16 mouse cellular contexts compared by ENCODE assay signal in genomic region chr7:114299247-114299646, GRCm38 (mm10).
"Had no signal": no experiment of that assay in that cellular context is flagged by ENCODE, and none has a peak within 500 bp of the region (broad histone marks: within the 10 kb centered on the region; RNA-seq: fewer than 3 reads in every experiment).

No protein-coding gene starts in this region.

- H3K9ac ChIP-seq: liver, embryonic 12.5 days; liver, embryonic 14.5 days; midbrain, embryonic 12.5 days; neural tube, embryonic 12.5 days; stomach, embryonic 15.5 days had no signal

- H3K4me3 ChIP-seq: liver, embryonic 12.5 days; midbrain, embryonic 10.5 days; midbrain, embryonic 12.5 days; myocyte; neural tube, embryonic 12.5 days; stomach, embryonic 15.5 days had no signal

- H3K4me2 ChIP-seq: liver, embryonic 12.5 days; midbrain, embryonic 12.5 days; neural tube, embryonic 12.5 days; stomach, embryonic 15.5 days had no signal

- H3K4me1 ChIP-seq: liver, embryonic 12.5 days; midbrain, embryonic 10.5 days; midbrain, embryonic 12.5 days; neural tube, embryonic 12.5 days; stomach, embryonic 15.5 days had no signal

- H3K27me3 ChIP-seq: liver, embryonic 12.5 days; midbrain, embryonic 12.5 days; neural tube, embryonic 12.5 days; stomach, embryonic 15.5 days had no signal

- DNase-seq: lung, adult 18-20 months; lung, postnatal 4 days; midbrain, embryonic 14.5 days; retina, postnatal 1 day; right cerebral cortex, adult 18-20 months; thymus, postnatal 25 days; thymus, postnatal 4 days had no signal

- H3K9me3 ChIP-seq: liver, embryonic 12.5 days; midbrain, embryonic 10.5 days; midbrain, embryonic 12.5 days; neural tube, embryonic 12.5 days; stomach, embryonic 15.5 days had no signal

- H3K36me3 ChIP-seq: liver, embryonic 12.5 days; midbrain, embryonic 10.5 days; midbrain, embryonic 12.5 days; neural tube, embryonic 12.5 days; stomach, embryonic 15.5 days had no signal

- ATAC-seq: liver, embryonic 12.5 days; midbrain, embryonic 16.5 days had no signal

- H3K27ac ChIP-seq: liver, embryonic 12.5 days; liver, embryonic 14.5 days; midbrain, embryonic 10.5 days; midbrain, embryonic 12.5 days; neural tube, embryonic 12.5 days; stomach, embryonic 15.5 days; stomach, postnatal 0 days had no signal
